Mouse (Mus musculus): ENCODE measurements around the gene Hoxd3.

- TF ChIP-seq CTCF (IDR thresholded peaks at IDR 0.05; ENCODE audit: borderline replicate concordance, control insufficient read depth, extremely low read depth, insufficient read depth, low read length, poor library complexity) = no peak
- TF ChIP-seq POLR2A (IDR thresholded peaks at IDR 0.05; ENCODE audit: control insufficient read depth, extremely low read depth, insufficient read depth, low read length, poor library complexity) = no peak
Measured at GRCm38 (mm10) chr2:74708676-74709075, 3.1 kb upstream of the Hoxd3 start.
